ENCODE assay signal across 14 mouse cellular contexts in the genomic region with DNA sequence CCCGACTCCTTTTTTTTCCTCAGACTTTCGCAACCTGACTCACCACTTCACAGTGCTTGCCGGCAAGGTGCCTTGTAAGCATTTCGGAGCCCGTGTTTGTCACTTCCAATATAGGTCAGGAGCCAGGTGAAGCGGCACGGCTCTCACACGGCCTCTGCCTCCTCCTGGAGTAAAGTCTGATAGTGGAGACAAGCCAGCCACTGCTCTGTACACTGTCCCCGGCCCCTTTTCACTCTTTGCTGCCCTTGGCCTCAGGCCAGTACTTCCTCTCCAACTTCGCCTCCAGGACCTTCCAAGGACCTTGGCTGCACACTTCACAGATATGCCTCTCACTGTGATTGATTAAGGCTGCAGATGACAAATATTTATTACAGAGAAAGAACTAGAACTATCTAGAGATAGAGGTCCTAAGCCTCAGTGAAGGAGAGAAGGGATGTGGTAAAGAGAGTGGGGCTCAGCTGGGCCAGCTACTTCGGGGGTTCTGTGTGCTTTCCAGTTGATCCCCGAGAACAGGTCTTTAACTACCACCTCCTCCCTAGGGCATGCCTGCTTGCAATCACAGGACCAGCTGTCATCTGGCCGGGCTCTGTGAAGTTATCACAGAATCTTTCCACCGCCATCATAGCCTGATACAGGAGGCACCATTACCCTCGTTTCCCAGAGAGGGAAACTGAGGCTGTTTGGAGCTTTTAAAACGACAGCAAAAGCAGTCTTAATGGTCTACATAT.
DNase-seq lines count a peak whose midpoint lies in the region; ATAC-seq and TF ChIP-seq lines count a peak whose summit lies in the region.
"Had no signal": no experiment of that assay in that cellular context is flagged by ENCODE, and none has a peak within 500 bp of the region (broad histone marks: within the 10 kb centered on the region; RNA-seq: fewer than 3 reads in every experiment).

No protein-coding gene starts in this region.

- H3K27ac ChIP-seq in hindbrain, postnatal 0 days, result no peak overlapping the region
- H3K27ac ChIP-seq in hindbrain, embryonic 13.5 days, result no peak overlapping the region
- H3K27ac ChIP-seq: embryonic facial prominence, embryonic 13.5 days; forebrain, embryonic 12.5 days; gastrocnemius, adult 2 months; limb, embryonic 12.5 days had no signal

- H3K4me1 ChIP-seq in hindbrain, postnatal 0 days (ENCODE audit: insufficient read depth, low read length), result no peaks in the 10 kb centered on the region
- H3K4me1 ChIP-seq in hindbrain, embryonic 13.5 days (replicated peaks), result peaks cover 4% of the 10 kb centered on the region; the same call in 1 of the 2 replicates
- H3K4me1 ChIP-seq: forebrain, embryonic 12.5 days; limb, embryonic 12.5 days had no signal

- no peaks in the 10 kb centered on the region for H3K36me3 ChIP-seq in hindbrain, postnatal 0 days (ENCODE audit: insufficient read depth, low read length)
- no peaks in the 10 kb centered on the region for H3K36me3 ChIP-seq in hindbrain, embryonic 13.5 days
- H3K36me3 ChIP-seq: embryonic facial prominence, embryonic 13.5 days; forebrain, embryonic 12.5 days; limb, embryonic 12.5 days had no signal

- DNase-seq in cerebellum, adult 9-11 months, result peak; percentile 13
- peak; percentile 40 for DNase-seq in hindbrain, postnatal 0 days (ENCODE audit: low spot score)
- peak; percentile 5 to 9 for DNase-seq in urinary bladder, adult 18-20 months (ENCODE audit: low spot score in 2 of 2)
- no peak for DNase-seq in urinary bladder, postnatal 25 days (ENCODE audit: low spot score)
- DNase-seq in adipocyte (ENCODE audit: low spot score), result no peak
- no peak for DNase-seq in left cerebral cortex, postnatal 14 days (ENCODE audit: low spot score in 2 of 2)
- DNase-seq: gastrocnemius, adult 2 months; thymus, postnatal 4 days had no signal

- no peaks in the 10 kb centered on the region for H3K27me3 ChIP-seq in hindbrain, postnatal 0 days (ENCODE audit: insufficient read depth, low read length)
- 0 out of 2 replicates have a peak, but pooled peaks cover 2% of the 10 kb centered on the region for H3K27me3 ChIP-seq in hindbrain, embryonic 13.5 days
- H3K27me3 ChIP-seq: embryonic facial prominence, embryonic 13.5 days; forebrain, embryonic 12.5 days; limb, embryonic 12.5 days had no signal

- intact Hi-C loops in left cerebral cortex, postnatal 14 days (cut with DNase I), result no loop called here

- no peak overlapping the region for H3K4me2 ChIP-seq in hindbrain, postnatal 0 days (ENCODE audit: low read depth, low read length)
- no peak overlapping the region for H3K4me2 ChIP-seq in hindbrain, embryonic 13.5 days
- H3K4me2 ChIP-seq: embryonic facial prominence, embryonic 13.5 days; forebrain, embryonic 12.5 days; limb, embryonic 12.5 days had no signal

- H3K4me3 ChIP-seq in hindbrain, postnatal 0 days (ENCODE audit: low read length), result no peak overlapping the region
- no peak overlapping the region for H3K4me3 ChIP-seq in hindbrain, embryonic 13.5 days
- H3K4me3 ChIP-seq: embryonic facial prominence, embryonic 13.5 days; forebrain, embryonic 12.5 days; gastrocnemius, adult 2 months; limb, embryonic 12.5 days; myocyte had no signal

- TF ChIP-seq CTCF in hindbrain, postnatal 0 days (IDR thresholded peaks at IDR 0.05; ENCODE audit: low read depth), result no peak

- no peak for ATAC-seq in cerebellum, adult (ENCODE audit: insufficient number of reproducible peaks, low FRiP score, low TSS enrichment)
- ATAC-seq in hindbrain, postnatal 0 days, result 0 out of 2 replicates have a peak, but pooled peaks have one; percentile 15
- ATAC-seq in hindbrain, embryonic 13.5 days (ENCODE audit: low FRiP score), result no peak

- no peaks in the 10 kb centered on the region for H3K9me3 ChIP-seq in hindbrain, postnatal 0 days (ENCODE audit: low read length)
- no peaks in the 10 kb centered on the region for H3K9me3 ChIP-seq in hindbrain, embryonic 13.5 days
- H3K9me3 ChIP-seq: embryonic facial prominence, embryonic 13.5 days had no signal

- WGBS in hindbrain, postnatal 0 days, result 76% methylated on average over 16 of the region's 16 CpGs
- WGBS in hindbrain, embryonic 13.5 days, result 85% methylated on average over 16 of the region's 16 CpGs

- H3K9ac ChIP-seq in hindbrain, postnatal 0 days (replicated peaks; ENCODE audit: low read length), result no peak overlapping the region
- no peak overlapping the region for H3K9ac ChIP-seq in hindbrain, embryonic 13.5 days
- H3K9ac ChIP-seq: embryonic facial prominence, embryonic 13.5 days; forebrain, embryonic 12.5 days; limb, embryonic 12.5 days had no signal

Comparison
In these comparisons a context has a peak if more than half of its experiments do, and no peak if none do; other contexts are left out.
1. DNase-seq: peak in cerebellum, adult 9-11 months (single experiment), hindbrain, postnatal 0 days (single experiment) and urinary bladder, adult 18-20 months (2 of 2); none in urinary bladder, postnatal 25 days (single experiment), adipocyte (single experiment) and left cerebral cortex, postnatal 14 days (0 of 2).